Mouse (Mus musculus) layer of hippocampus, adult 8-10 months (tissue): ENCODE measurements around the gene Thsd4. TPM values are rescaled to one million over a fixed set of nuclear protein-coding genes. Genes with fewer than 3 reads are reported as not detected.

Experiments
- DNase-seq, 2 experiments: peaks; one replicate each; pipeline ENCODE4 v3.0.0; 2022; ENCODE audit warnings: low spot score in 2 of 2
- total RNA-seq, 4 experiments: library from RNA; stranded (reverse); gene quantifications; 2 replicates each; pipeline ENCODE4 v1.2.4; 2022

The Thsd4 gene
- 10 to 100 TPM; 15.8 to 22.3 (median 19.2) TPM for total RNA-seq

GRCm38 (mm10) chr9:60521806-60522264 lies at the start of gene Thsd4:
Thsd4 (minus strand) TSS chr9:60522046.
- DNase-seq = no peak

GRCm38 (mm10) chr9:60571041-60571440 lies 49.2 kb upstream of the Thsd4 start:
- DNase-seq = no peak

GRCm38 (mm10) chr9:60569366-60569765 lies 47.5 kb upstream of the Thsd4 start:
- DNase-seq = no peak

GRCm38 (mm10) chr9:60563809-60564208 lies 42.0 kb upstream of the Thsd4 start:
- DNase-seq = no peak

GRCm38 (mm10) chr9:60562443-60563371 lies 40.9 kb upstream of the Thsd4 start:
- no peak for DNase-seq

GRCm38 (mm10) chr9:60561641-60562289 lies 39.9 kb upstream of the Thsd4 start:
- peak; percentile 19 to 28 for DNase-seq

- DNase-seq = no peak
These were observed 36.7 kb upstream of the Thsd4 start for GRCm38 (mm10) chr9:60558507-60558906.

GRCm38 (mm10) chr9:60551238-60551637 lies 29.4 kb upstream of the Thsd4 start:
- no peak for DNase-seq

- DNase-seq = peak in 1 of 2 experiments; percentile 27
These were observed 26.3 kb upstream of the Thsd4 start for GRCm38 (mm10) chr9:60548182-60548581.

GRCm38 (mm10) chr9:60546169-60546568 lies 24.3 kb upstream of the Thsd4 start:
- DNase-seq = no peak

GRCm38 (mm10) chr9:60545361-60546096 lies 23.7 kb upstream of the Thsd4 start:
- no peak for DNase-seq

- DNase-seq = no peak
These were observed 21.7 kb upstream of the Thsd4 start for GRCm38 (mm10) chr9:60543422-60544015.

- no peak for DNase-seq
These were observed 8.5 kb upstream of the Thsd4 start for GRCm38 (mm10) chr9:60530310-60530709.

GRCm38 (mm10) chr9:60529348-60530243 lies 7.8 kb upstream of the Thsd4 start:
- DNase-seq = no peak

- no peak for DNase-seq
These were observed 6.4 kb upstream of the Thsd4 start for GRCm38 (mm10) chr9:60528269-60528668.

- no peak for DNase-seq
These were observed 6.0 kb upstream of the Thsd4 start for GRCm38 (mm10) chr9:60527836-60528235.

- DNase-seq = no peak
These were observed 5.2 kb upstream of the Thsd4 start for GRCm38 (mm10) chr9:60527051-60527450.

GRCm38 (mm10) chr9:60526195-60526594 lies 4.3 kb upstream of the Thsd4 start:
- no peak for DNase-seq

GRCm38 (mm10) chr9:60521143-60521542 lies 703 bp downstream of the Thsd4 start:
- DNase-seq = no peak

GRCm38 (mm10) chr9:60519601-60520000 lies 2.2 kb downstream of the Thsd4 start:
- no peak for DNase-seq
